Mouse (Mus musculus) gonadal fat pad, adult 2 months (tissue): Measurements from ENCODE around the gene Lingo4. TPM values are rescaled to one million over a fixed set of nuclear protein-coding genes. Genes with fewer than 3 reads are reported as not detected.

Experiments
- DNase-seq: peaks from one replicate; pipeline ENCODE4 v3.0.0-alpha.2; 2012; ENCODE audit warnings: low read depth
- polyA plus RNA-seq: library from polyadenylated mRNA; depleted of rRNA; stranded (reverse); fragments of >200 nt; gene quantifications from 2 replicates; pipeline ENCODE4 v1.2.3, GENCODE M21; 2012

Gene Lingo4
- polyA plus RNA-seq, 1 experiment: 0.04 TPM

- DNase-seq: no peak
These were observed 10.9 kb upstream of the Lingo4 start for GRCm38 (mm10) chr3:94387391-94387790.

- DNase-seq: no peak
These were observed 10.3 kb upstream of the Lingo4 start for GRCm38 (mm10) chr3:94388047-94388446.

GRCm38 (mm10) chr3:94389420-94389819, 8.9 kb upstream of the Lingo4 start:
- no peak for DNase-seq

- DNase-seq: no peak
These were observed 7.3 kb upstream of the Lingo4 start for GRCm38 (mm10) chr3:94391001-94391400.

GRCm38 (mm10) chr3:94392128-94392527, 6.2 kb upstream of the Lingo4 start:
- DNase-seq: no peak

GRCm38 (mm10) chr3:94393049-94393448, 5.3 kb upstream of the Lingo4 start:
- DNase-seq: no peak

- DNase-seq: no peak
These were observed 2.0 kb upstream of the Lingo4 start for GRCm38 (mm10) chr3:94396336-94396735.

- no peak for DNase-seq
These were observed 1.5 kb upstream of the Lingo4 start for GRCm38 (mm10) chr3:94396851-94397250.

- DNase-seq: no peak
These were observed 695 bp downstream of the Lingo4 start for GRCm38 (mm10) chr3:94398943-94399481.

- DNase-seq: no peak
These were observed 1.5 kb downstream of the Lingo4 start for GRCm38 (mm10) chr3:94399663-94400310.

GRCm38 (mm10) chr3:94402451-94402850, 4.1 kb downstream of the Lingo4 start:
- no peak for DNase-seq

GRCm38 (mm10) chr3:94404366-94405054, 6.2 kb downstream of the Lingo4 start:
- no peak for DNase-seq

- DNase-seq: peak; percentile 4
These were observed 7.2 kb downstream of the Lingo4 start for GRCm38 (mm10) chr3:94405561-94405960.

- no peak for DNase-seq
These were observed 14.2 kb downstream of the Lingo4 start for GRCm38 (mm10) chr3:94412530-94412929.

GRCm38 (mm10) chr3:94413031-94413679, 14.8 kb downstream of the Lingo4 start, which contains the start of gene Tdrkh:
Tdrkh (plus strand) TSS chr3:94413273.
- DNase-seq: peak; percentile 63

- DNase-seq: no peak
These were observed 32.7 kb downstream of the Lingo4 start for GRCm38 (mm10) chr3:94430980-94431379.

GRCm38 (mm10) chr3:94434305-94434704, 36.0 kb downstream of the Lingo4 start:
- DNase-seq: no peak

- no peak for DNase-seq
These were observed 38.1 kb downstream of the Lingo4 start for GRCm38 (mm10) chr3:94436420-94436819.

GRCm38 (mm10) chr3:94441182-94441581, 42.9 kb downstream of the Lingo4 start:
- DNase-seq: no peak

- peak; percentile 38 for DNase-seq
These were observed 44.8 kb downstream of the Lingo4 start, which contains the start of gene Mrpl9 for GRCm38 (mm10) chr3:94442951-94443596. Mrpl9 (plus strand) TSS chr3:94443318.

GRCm38 (mm10) chr3:94443597-94443964, 45.3 kb downstream of the Lingo4 start, which contains the start of gene Oaz3:
Oaz3 (minus strand) TSS chr3:94443915.
- DNase-seq: no peak

- DNase-seq: no peak
These were observed 51.1 kb downstream of the Lingo4 start for GRCm38 (mm10) chr3:94449377-94449776.
